Mouse (Mus musculus): ENCODE data around the gene Bbs1.
"Not testable (repeated sequence)": the region's sequence is repeated elsewhere in the genome, so short reads cannot be mapped to it uniquely, and the experiment has no call there.

Bbs1 gene

DNA sequence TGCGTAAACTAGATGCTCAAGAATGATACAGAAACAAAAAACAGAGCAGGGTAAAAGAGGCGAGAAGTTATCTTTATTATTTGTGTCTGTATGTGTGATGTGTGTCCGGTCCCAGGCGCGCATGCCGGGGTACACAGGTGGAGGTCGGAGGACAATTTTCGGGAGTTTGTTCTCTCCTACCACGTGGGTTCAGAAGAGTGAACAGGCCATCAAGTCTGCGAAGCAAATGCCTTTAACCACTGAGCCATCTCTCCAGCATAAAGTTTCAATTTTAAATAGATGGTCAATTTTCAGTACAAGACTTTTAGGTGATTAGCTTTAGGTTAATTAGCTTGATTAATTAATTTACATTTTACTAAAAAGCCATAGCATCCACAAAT is 27.1 kb downstream of the Bbs1 start:
- no peak for DNase-seq

DNA sequence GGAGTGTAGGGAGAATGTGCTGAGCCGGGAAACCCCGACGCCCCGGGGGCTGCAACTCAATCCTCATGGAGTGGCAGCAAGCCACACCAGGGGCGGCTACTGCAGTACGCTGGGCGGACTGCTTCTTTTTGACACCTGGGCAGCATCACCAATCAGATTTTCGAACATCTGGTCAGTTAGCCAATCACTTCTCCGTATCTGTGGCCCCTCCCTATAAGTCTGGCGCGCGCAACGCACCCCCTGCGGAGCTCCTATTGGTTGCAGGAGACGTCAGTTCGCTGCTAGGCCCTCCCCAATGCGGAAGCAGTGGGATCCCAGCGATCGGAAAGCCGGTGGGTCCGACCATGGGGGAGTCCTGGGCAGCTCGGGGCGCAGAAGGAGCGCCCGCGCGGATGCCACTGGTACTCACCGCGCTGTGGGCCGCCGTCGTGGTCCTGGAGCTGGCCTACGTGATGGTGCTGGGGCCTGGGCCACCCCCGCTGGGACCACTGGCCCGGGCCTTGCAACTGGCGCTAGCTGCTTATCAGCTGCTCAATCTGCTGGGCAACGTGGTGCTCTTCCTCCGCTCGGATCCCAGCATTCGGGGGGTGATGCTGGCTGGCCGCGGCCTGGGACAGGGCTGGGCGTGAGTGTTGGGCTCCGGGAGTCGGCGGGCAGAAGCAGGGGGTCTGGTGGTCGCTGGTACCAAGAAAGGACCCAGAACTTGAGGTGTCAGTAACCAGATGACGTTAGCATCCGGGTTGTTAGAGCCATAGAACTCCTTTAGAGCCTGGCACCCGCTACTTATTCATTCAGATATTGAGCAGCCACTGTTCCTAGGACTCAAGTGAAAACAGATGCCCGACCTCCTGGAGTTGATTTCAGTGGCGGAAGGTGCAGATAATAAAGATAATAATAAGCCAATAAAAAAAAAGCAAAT is 27.8 kb downstream of the Bbs1 start, which contains the start of gene Zdhhc24:
Zdhhc24 (plus strand) TSS at position 264 of the 919 bp plus-strand sequence.
- DNase-seq: peak; percentile 95

GRCm38 (mm10) chr19:4877785-4878184 is 28.6 kb downstream of the Bbs1 start, which contains the start of gene Actn3:
Actn3 (minus strand) TSS chr19:4877909.
- DNase-seq: no peak

GRCm38 (mm10) chr19:4876755-4877154 is 29.7 kb downstream of the Bbs1 start:
- DNase-seq: no peak

GRCm38 (mm10) chr19:4876241-4876640 is 30.2 kb downstream of the Bbs1 start:
- DNase-seq: no peak

GRCm38 (mm10) chr19:4874613-4875012 is 31.8 kb downstream of the Bbs1 start:
- not testable (repeated sequence) for DNase-seq

DNA sequence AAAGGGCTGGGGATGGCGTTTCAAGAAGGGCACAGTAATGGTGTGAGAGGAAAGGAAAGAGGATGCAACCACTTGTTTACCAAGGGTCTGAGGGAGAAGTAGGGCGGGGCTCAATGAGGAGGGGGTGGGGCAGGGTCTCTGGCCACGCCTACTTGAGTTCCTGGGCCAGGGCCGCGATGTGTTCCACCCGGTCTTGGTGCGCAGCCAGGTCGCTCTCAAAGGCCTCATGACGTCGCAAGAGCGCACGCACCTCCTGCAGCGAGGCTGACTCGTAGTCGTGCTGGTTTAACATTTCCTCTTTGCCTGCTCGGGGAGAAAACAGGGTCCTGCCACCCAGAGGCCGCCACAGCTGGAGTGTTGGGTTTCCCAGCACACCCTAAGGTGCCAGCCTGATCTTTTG is 41.3 kb downstream of the Bbs1 start:
- DNase-seq: no peak

DNA sequence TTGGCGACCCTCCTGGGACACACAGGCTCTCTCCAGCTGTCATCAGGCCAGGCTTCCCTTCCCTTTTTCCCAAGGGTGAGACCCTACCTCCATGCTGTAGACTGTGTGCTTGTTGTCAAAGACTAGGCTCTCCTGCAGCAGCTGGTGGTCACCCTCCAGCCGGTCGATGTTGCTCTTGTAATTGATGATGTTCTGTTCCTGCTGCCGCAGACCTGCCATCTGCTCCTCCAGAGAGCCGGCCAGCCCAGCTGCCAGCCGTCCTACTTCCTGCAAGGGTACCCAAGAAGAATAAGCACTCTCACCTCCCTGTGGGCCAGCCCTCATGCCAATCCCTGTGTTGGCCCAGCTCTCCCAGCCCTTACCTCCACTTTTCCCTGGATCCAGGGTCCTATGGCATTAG is 43.4 kb downstream of the Bbs1 start:
- no peak for DNase-seq

GRCm38 (mm10) chr19:4859081-4859480 is 47.3 kb downstream of the Bbs1 start:
- no peak for DNase-seq

GRCm38 (mm10) chr19:4855951-4856350 is 50.5 kb downstream of the Bbs1 start:
- no peak for DNase-seq

GRCm38 (mm10) chr19:4855470-4855820 is 51.0 kb downstream of the Bbs1 start:
- DNase-seq: no peak

- DNase-seq: peak; percentile 96
Observed at GRCm38 (mm10) chr19:4854552-4855469, 51.6 kb downstream of the Bbs1 start, which contains the start of gene Ctsf. Ctsf (plus strand) TSS chr19:4855130.

DNA sequence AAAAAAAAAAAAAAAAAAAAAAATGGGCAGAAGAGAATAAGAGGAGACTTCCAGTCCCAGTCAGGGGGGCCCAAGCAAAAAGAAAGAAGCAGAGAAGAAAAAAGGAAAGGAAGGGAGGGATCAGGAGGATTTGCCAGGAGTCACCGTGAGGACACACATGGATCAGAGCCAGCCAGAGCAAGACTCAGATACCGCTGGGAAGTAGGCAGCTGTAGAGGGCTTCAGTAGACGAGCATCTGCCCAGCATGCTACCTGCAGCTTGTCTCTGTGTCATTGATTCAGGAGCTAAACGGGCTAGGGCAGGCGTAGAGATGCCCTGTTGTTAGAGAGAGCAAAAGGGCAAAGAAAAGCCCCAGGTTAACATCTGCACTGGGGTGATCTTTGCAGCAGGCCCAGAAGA is 56.1 kb downstream of the Bbs1 start:
- no peak for DNase-seq

GRCm38 (mm10) chr19:4849800-4850199 is 56.6 kb downstream of the Bbs1 start:
- DNase-seq: no peak

- no peak for DNase-seq
Observed at GRCm38 (mm10) chr19:4847490-4847889, 58.9 kb downstream of the Bbs1 start.

GRCm38 (mm10) chr19:4845846-4846245 is 60.6 kb downstream of the Bbs1 start:
- no peak for DNase-seq

DNA sequence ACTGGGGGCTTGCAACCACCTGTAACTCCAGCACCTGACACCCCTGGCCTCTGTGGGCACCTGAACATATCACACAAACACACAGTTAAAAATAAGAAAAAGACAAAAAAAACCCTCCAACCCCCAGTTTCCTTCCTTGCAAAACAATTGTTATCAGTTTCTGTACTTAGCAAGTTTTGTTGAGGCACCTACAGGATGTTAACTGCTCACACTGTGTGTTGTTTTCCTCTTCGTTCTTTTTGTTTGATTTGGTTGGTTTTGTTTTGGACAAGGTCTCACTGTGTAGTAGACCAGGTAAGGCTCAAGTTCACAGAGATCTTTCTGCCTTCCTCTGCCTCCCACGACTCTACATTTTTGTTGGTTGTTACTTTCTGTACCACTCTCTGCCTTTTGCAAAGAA is 63.8 kb downstream of the Bbs1 start:
- no peak for DNase-seq

GRCm38 (mm10) chr19:4840848-4841247 is 65.6 kb downstream of the Bbs1 start:
- no peak for DNase-seq

DNA sequence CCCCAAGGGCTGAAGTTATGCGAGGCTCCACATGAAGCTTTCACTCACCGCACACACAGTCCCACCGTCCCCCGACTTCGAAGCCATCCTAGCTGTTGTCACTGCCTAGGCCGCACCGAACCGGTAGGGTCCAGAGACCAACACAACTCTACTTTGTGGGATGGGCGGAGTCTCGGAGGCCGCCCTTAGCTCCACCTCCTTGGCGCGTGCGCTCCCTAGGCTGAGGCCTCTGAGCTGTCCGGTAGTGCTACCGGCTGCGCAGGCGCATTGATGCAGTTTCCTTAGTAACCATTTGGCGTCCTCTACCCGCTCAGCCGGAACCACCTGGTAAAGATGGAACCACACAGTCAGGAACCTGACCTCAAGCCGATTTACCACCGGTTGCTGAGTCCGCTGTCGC is 67.3 kb downstream of the Bbs1 start, which contains the start of the genes Ccs and Ccdc87:
Ccs (minus strand) TSS at position 184 of the 400 bp plus-strand sequence.
Ccdc87 (plus strand) TSS at position 218 of the 400 bp plus-strand sequence.
- peak; percentile 97 for DNase-seq

DNA sequence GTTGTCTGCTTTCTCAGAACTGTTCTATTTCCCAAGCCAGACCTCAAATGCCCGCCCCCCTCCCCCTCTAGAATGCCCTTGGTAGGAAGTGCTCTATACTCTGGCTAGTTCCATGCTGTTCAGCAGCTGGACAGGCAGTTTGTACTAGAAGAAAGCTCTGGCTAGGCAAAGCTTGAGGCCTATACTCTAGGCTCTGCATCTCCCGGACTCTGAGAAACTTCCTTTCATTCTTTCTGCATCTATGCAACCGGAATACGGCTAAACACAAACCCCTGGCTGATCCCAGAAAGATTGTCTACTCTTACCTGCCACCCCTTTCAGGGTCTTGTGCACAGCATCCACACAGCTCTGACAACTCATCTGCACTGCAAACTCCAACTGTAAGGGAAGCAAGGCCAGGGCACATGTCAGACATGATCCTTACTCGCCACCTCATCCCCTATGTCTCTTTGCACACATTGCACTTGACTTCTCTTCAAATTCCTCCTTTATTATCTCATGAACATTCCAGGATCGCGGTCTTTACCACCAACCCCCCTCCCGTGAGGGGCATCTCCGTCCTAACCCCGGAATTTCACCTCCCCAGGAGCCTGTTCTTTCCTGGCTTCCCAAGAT is 67.8 kb downstream of the Bbs1 start:
- DNase-seq: no peak

GRCm38 (mm10) chr19:4837049-4837448 is 69.4 kb downstream of the Bbs1 start:
- DNase-seq: no peak

All from cerebellum, adult 9-11 months (tissue).